Mouse (Mus musculus): Measurements from ENCODE around the gene Nxph1.

The Nxph1 gene

GRCm38 (mm10) chr6:8959810-8960209 is 11.6 kb downstream of the Nxph1 start:
- DNase-seq (ENCODE audit: low read depth): no peak

GRCm38 (mm10) chr6:8970576-8970975 is 22.3 kb downstream of the Nxph1 start:
- no peak for DNase-seq (ENCODE audit: low read depth)

- DNase-seq (ENCODE audit: low read depth): no peak
Measured at GRCm38 (mm10) chr6:8979237-8979871, 31.1 kb downstream of the Nxph1 start.

- no peak for DNase-seq (ENCODE audit: low read depth)
Measured at GRCm38 (mm10) chr6:8996301-8996943, 48.2 kb downstream of the Nxph1 start.

- DNase-seq (ENCODE audit: low read depth): no peak
Measured at GRCm38 (mm10) chr6:8997326-8997725, 49.1 kb downstream of the Nxph1 start.

GRCm38 (mm10) chr6:9002686-9003085 is 54.5 kb downstream of the Nxph1 start:
- DNase-seq (ENCODE audit: low read depth): no peak

- DNase-seq (ENCODE audit: low read depth): no peak
Measured at GRCm38 (mm10) chr6:9026631-9027030, 78.4 kb downstream of the Nxph1 start.

- no peak for DNase-seq (ENCODE audit: low read depth)
Measured at GRCm38 (mm10) chr6:9027146-9027545, 78.9 kb downstream of the Nxph1 start.

GRCm38 (mm10) chr6:9028501-9028900 is 80.3 kb downstream of the Nxph1 start:
- no peak for DNase-seq (ENCODE audit: low read depth)

- no peak for DNase-seq (ENCODE audit: low read depth)
Measured at GRCm38 (mm10) chr6:9039286-9039685, 91.1 kb downstream of the Nxph1 start.

GRCm38 (mm10) chr6:9040991-9041390 is 92.8 kb downstream of the Nxph1 start:
- no peak for DNase-seq (ENCODE audit: low read depth)

GRCm38 (mm10) chr6:9042391-9042790 is 94.2 kb downstream of the Nxph1 start:
- DNase-seq (ENCODE audit: low read depth): no peak

GRCm38 (mm10) chr6:9046815-9047214 is 98.6 kb downstream of the Nxph1 start:
- no peak for DNase-seq (ENCODE audit: low read depth)

GRCm38 (mm10) chr6:9061261-9062105 is 113.3 kb downstream of the Nxph1 start:
- DNase-seq (ENCODE audit: low read depth): no peak

- DNase-seq (ENCODE audit: low read depth): no peak
Measured at GRCm38 (mm10) chr6:9066435-9066834, 118.2 kb downstream of the Nxph1 start.

- DNase-seq (ENCODE audit: low read depth): no peak
Measured at GRCm38 (mm10) chr6:9069913-9070312, 121.7 kb downstream of the Nxph1 start.

- DNase-seq (ENCODE audit: low read depth): no peak
Measured at GRCm38 (mm10) chr6:9076463-9076862, 128.2 kb downstream of the Nxph1 start.

GRCm38 (mm10) chr6:9077793-9078689 is 129.8 kb downstream of the Nxph1 start:
- DNase-seq (ENCODE audit: low read depth): no peak

GRCm38 (mm10) chr6:9083851-9084250 is 135.6 kb downstream of the Nxph1 start:
- no peak for DNase-seq (ENCODE audit: low read depth)

GRCm38 (mm10) chr6:9097345-9097744 is 149.1 kb downstream of the Nxph1 start:
- DNase-seq (ENCODE audit: low read depth): no peak

- no peak for DNase-seq (ENCODE audit: low read depth)
Measured at GRCm38 (mm10) chr6:9107366-9107765, 159.1 kb downstream of the Nxph1 start.

- DNase-seq (ENCODE audit: low read depth): no peak
Measured at GRCm38 (mm10) chr6:9119136-9119535, 170.9 kb downstream of the Nxph1 start.

All from induced T-regulatory cell, adult 2 months (primary cell).